ENCODE assay signal across 9 mouse cellular contexts in the genomic region with DNA sequence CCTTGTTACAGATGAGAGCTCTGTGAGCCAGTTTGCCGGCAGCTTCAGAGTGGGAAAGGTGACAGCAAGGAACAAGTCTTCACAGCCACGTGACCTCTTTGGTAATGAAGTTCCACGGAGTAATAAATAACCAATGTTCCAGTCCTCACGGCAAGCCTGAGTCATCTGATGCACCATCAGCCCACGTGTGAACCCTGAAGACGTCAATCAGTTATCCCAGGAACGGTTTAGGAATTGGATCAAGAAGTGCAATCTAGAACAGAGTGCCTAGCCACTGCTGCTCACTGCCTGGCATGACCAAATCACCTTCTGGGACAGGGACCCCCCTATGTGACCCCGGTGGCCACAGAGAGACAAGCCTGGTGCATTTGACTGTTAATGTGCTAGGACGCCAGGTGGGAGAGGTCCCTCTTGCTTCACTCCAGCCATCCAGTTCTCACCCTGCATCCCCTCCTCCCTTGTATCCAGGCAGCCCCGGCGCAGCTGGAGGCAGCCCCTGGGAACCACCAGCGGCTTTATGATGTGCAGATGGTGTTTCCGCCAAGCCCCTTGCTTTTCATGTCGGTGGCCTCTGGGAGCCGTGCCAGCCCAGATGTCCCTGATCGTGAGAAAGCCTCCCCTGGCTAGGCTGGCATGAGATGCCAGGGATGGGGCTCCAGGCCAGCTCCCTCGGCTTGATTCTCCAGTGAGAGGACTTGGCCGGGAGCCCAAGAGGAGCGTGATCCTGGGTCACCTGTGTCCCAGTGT. TPM values are rescaled to one million over a fixed set of nuclear protein-coding genes. Genes with fewer than 3 reads are reported as not detected.
DNase-seq lines count a peak whose midpoint lies in the region; ATAC-seq lines count a peak whose summit lies in the region.
"Had no signal": no experiment of that assay in that cellular context is flagged by ENCODE, and none has a peak within 500 bp of the region (broad histone marks: within the 10 kb centered on the region; RNA-seq: fewer than 3 reads in every experiment).

No protein-coding gene starts in this region.

- no peaks in the 10 kb centered on the region for H3K36me3 ChIP-seq in hindbrain, embryonic 16.5 days (ENCODE audit: control insufficient read depth, insufficient read depth, low read length)
- no peaks in the 10 kb centered on the region for H3K36me3 ChIP-seq in limb, embryonic 12.5 days
- H3K36me3 ChIP-seq: liver, embryonic 15.5 days had no signal

- intact Hi-C loops in gastrocnemius, postnatal 36 days (cut with DNase I): no loop called here

- H3K27ac ChIP-seq in hindbrain, embryonic 16.5 days (ENCODE audit: low read depth, low read length): no peak overlapping the region
- H3K27ac ChIP-seq in limb, embryonic 12.5 days: no peak overlapping the region
- H3K27ac ChIP-seq: liver, embryonic 15.5 days had no signal

- H3K4me3 ChIP-seq in hindbrain, embryonic 16.5 days (ENCODE audit: low read length): no peak overlapping the region
- H3K4me3 ChIP-seq in limb, embryonic 12.5 days (replicated peaks): no peak overlapping the region
- H3K4me3 ChIP-seq: liver, embryonic 15.5 days had no signal

- 28% methylated on average over 19 of the region's 19 CpGs for WGBS in hindbrain, embryonic 16.5 days
- 32% methylated on average over 19 of the region's 19 CpGs for WGBS in limb, embryonic 12.5 days

- ATAC-seq in hindbrain, embryonic 16.5 days: peak; percentile 84
- no peak for ATAC-seq in limb, embryonic 12.5 days (ENCODE audit: insufficient number of reproducible peaks, insufficient read depth, low FRiP score, low TSS enrichment, low read depth)

- H3K27me3 ChIP-seq in hindbrain, embryonic 16.5 days (replicated peaks; ENCODE audit: control insufficient read depth, insufficient read depth, low read length): no peaks in the 10 kb centered on the region; the same call in 1 of the 2 replicates
- H3K27me3 ChIP-seq in limb, embryonic 12.5 days: peaks cover 4% of the 10 kb centered on the region; the same call in 1 of the 2 replicates

- DNase-seq in gastrocnemius, postnatal 10 days: peak; percentile 42
- DNase-seq in gastrocnemius, postnatal 36 days: no peak
- DNase-seq in Muller cell, postnatal 12 days (ENCODE audit: inconsistent ontology term): peak; percentile 55
- DNase-seq in cerebellum, adult 9-11 months: peak; percentile 45
- peak; percentile 34 to 49 for DNase-seq in thymus, adult 18-20 months
- DNase-seq in urinary bladder, adult 18-20 months (ENCODE audit: low spot score in 2 of 2): no peak

- no peak overlapping the region for H3K9ac ChIP-seq in hindbrain, embryonic 16.5 days (ENCODE audit: low read depth, low read length)
- no peak overlapping the region for H3K9ac ChIP-seq in limb, embryonic 12.5 days (replicated peaks)
- H3K9ac ChIP-seq: liver, embryonic 15.5 days had no signal

- H3K4me2 ChIP-seq in hindbrain, embryonic 16.5 days (ENCODE audit: low read length): no peak overlapping the region
- H3K4me2 ChIP-seq in limb, embryonic 12.5 days: peak overlapping the region; percentile 15; the same call in 1 of the 2 replicates
- H3K4me2 ChIP-seq: liver, embryonic 15.5 days had no signal

- peaks cover 13% of the 10 kb centered on the region for H3K4me1 ChIP-seq in hindbrain, embryonic 16.5 days (ENCODE audit: control insufficient read depth, insufficient read depth, low read depth, low read length)
- H3K4me1 ChIP-seq in limb, embryonic 12.5 days (replicated peaks): peaks cover 29% of the 10 kb centered on the region
- H3K4me1 ChIP-seq: liver, embryonic 15.5 days had no signal

- H3K9me3 ChIP-seq in hindbrain, embryonic 16.5 days (ENCODE audit: control insufficient read depth, low read length): no peaks in the 10 kb centered on the region
- H3K9me3 ChIP-seq in limb, embryonic 12.5 days: 0 out of 2 replicates have a peak, but pooled peaks cover 7% of the 10 kb centered on the region
- H3K9me3 ChIP-seq: liver, embryonic 15.5 days had no signal

RNA-seq across cellular contexts. Expression of a gene that starts 15.0 kb away (rescaled TPM):
- total RNA-seq in gastrocnemius, postnatal 10 days (2021): 10 to 100 TPM; 61.2 to 73.3 TPM
- total RNA-seq in gastrocnemius, postnatal 36 days (2021): 10 to 100 TPM; 61.0 to 65.3 TPM
- 37.6 and 58.2 TPM in 2 replicates for polyA plus RNA-seq in hindbrain, embryonic 16.5 days (2015; fragmentation: Nextera tagmentation; extraction: Ambion mirVana)
- 96.8 and 108 TPM in 2 replicates for polyA plus RNA-seq in limb, embryonic 12.5 days (2016; fragmentation: Nextera tagmentation; extraction: Ambion mirVana)

Comparison
In these comparisons a context has a peak if more than half of its experiments do, and no peak if none do; other contexts are left out.
1. DNase-seq: peak in gastrocnemius, postnatal 10 days (single experiment), Muller cell, postnatal 12 days (single experiment), cerebellum, adult 9-11 months (single experiment) and thymus, adult 18-20 months (2 of 2); none in gastrocnemius, postnatal 36 days (0 of 2) and urinary bladder, adult 18-20 months (0 of 2).